Mouse (Mus musculus): ENCODE results near the gene Dnah12.
"Not testable (repeated sequence)": the region's sequence is repeated elsewhere in the genome, so short reads cannot be mapped to it uniquely, and the experiment has no call there.

DNA sequence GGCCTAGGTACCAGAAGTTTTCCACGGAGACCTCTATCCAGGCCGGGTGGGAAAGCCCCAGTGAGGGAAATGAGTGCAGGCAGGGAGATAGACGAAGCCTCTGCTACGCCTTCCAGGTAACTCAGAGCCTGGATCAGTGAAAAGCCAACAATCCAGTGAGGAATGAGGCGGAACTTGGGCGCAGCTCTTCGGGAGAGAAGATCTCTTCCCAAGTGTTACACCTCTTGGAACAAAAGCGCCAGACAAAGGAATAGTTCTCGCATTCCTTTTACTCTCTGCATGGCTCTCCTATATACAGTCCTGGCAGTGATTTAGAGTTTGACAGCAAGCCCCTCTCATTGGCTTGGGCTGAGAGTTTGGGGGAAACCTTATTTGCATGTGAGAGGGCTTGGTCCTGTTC is 217.4 kb downstream of the Dnah12 start:
- TF ChIP-seq CTCF (IDR thresholded peaks at IDR 0.05; ENCODE audit: low read depth, low read length); POLR2A (IDR thresholded peaks at IDR 0.05; ENCODE audit: borderline replicate concordance, low read depth, low read length): not testable (repeated sequence)

All from bone marrow macrophage, adult 2 months (primary cell).